Mouse (Mus musculus): ENCODE measurements around the gene Appl1.

GRCm38 (mm10) chr14:26981494-26982149 lies 10.6 kb upstream of the Appl1 start:
- TF ChIP-seq CTCF (IDR thresholded peaks at IDR 0.05; ENCODE audit: low read depth, low read length) (no peak), GATA1 (IDR thresholded peaks at IDR 0.05; ENCODE audit: borderline replicate concordance, low read length) (no peak)

All from G1E (cell line).